Mouse (Mus musculus) embryonic facial prominence, embryonic 13.5 days (tissue): ENCODE measurements at regions not wholly inside any gene's neighbourhood (a gene's known extent, or its start where the extent isn't known, plus 50 kb on each side); places are given as distances from the start of the nearest gene placed in this dataset.

Experiments
- ATAC-seq: fragments of 200-750 bp; cut with Nextera tagmentation; 2 replicates; pipeline ENCODE4 v1.8.0; 2017; ENCODE audit warnings: low read depth; ENCODE audit not compliant: insufficient number of reproducible peaks, insufficient read depth, low FRiP score, low TSS enrichment
- H3K27ac ChIP-seq: fragments of 300-500 bp; sonication (generic); 2 replicates; pipeline ENCODE4 v1.5.1; 2015; ENCODE audit warnings: moderate library complexity, mild to moderate bottlenecking, inconsistent platforms
- H3K27me3 ChIP-seq: fragments of 300-500 bp; sonication (generic); 2 replicates; pipeline ENCODE4 v1.6.1; 2015; ENCODE audit warnings: mild to moderate bottlenecking, inconsistent platforms
- H3K36me3 ChIP-seq: fragments of 300-500 bp; sonication (generic); 2 replicates; pipeline ENCODE4 v1.6.1; 2015; ENCODE audit warnings: mild to moderate bottlenecking, inconsistent platforms
- H3K4me1 ChIP-seq: fragments of 300-500 bp; sonication (generic); 2 replicates; pipeline ENCODE4 v1.6.1; 2015; ENCODE audit warnings: inconsistent platforms
- H3K4me2 ChIP-seq: fragments of 300-500 bp; sonication (generic); 2 replicates; pipeline ENCODE4 v1.6.1; 2015; ENCODE audit warnings: moderate library complexity, mild to moderate bottlenecking, inconsistent platforms
- H3K4me3 ChIP-seq: fragments of 300-500 bp; sonication (generic); 2 replicates; pipeline ENCODE4 v1.5.1; 2015; ENCODE audit warnings: mild to moderate bottlenecking, inconsistent platforms
- H3K9ac ChIP-seq: fragments of 300-500 bp; sonication (generic); 2 replicates; pipeline ENCODE4 v1.6.1; 2015; ENCODE audit warnings: mild to moderate bottlenecking, inconsistent platforms
- H3K9me3 ChIP-seq: fragments of 300-500 bp; sonication (generic); 2 replicates; pipeline ENCODE4 v1.6.1; 2016; ENCODE audit warnings: inconsistent platforms
- whole genome bisulfite sequencing: fragments of 180-500 bp; shearing (Covaris S2); methylation state at CpG from one replicate; pipeline ENCODE4 v1.1.7; 2015; ENCODE audit warnings: mixed read lengths; 5-methylcytosine and 5-hydroxymethylcytosine counted together

DNA sequence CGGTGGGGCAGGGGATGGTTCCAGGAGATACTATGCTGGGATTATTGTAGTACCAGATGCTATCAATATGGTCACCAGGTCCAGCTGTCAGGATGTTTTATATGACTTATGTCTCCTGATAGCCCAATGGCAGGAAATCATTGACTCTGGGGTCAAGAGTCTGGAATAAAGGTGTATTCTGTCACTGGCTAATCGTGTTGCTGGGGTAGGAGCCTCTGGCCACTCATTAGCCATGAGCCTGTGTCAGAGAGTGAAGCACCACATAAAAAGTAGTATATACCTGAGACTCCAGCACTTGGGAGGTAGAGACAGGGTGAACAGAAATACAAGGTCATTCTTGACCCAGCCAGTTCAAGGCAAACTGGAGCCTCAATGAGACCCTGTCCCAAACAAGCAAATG, 158.8 kb upstream of the 4931429L15Rik start:
- Histone ChIP-seq H3K9ac (no peak overlapping the region), H3K27ac (no peak overlapping the region), H3K36me3 (no peaks in the 10 kb centered on the region), H3K9me3 (no peaks in the 10 kb centered on the region), H3K4me3 (no peak overlapping the region), H3K4me2 (no peak overlapping the region), H3K4me1 (peaks cover 28% of the 10 kb centered on the region), H3K27me3 (no peaks in the 10 kb centered on the region)
- ATAC-seq: no peak
- WGBS: 52% methylated on average over 2 of the region's 2 CpGs

DNA sequence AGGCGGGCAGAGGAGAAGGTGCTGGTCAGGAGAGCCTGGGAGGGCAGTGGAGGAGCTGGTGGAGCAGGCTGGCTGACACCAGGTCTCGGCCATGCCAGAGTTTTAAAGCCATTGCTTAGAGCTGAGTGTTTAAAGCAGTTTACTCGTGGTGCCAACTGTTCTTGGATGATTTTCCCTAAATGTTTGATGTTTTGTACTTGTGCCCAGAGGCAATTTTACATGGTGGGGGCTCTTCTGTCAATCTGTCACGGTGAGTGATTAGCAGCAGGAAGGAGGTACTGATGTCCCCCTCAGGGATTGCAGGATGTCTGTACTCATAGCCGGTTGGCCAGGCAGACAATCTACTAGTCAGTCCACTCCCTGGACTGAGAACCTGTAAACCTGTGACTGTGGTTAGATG, 156.7 kb upstream of the 4931429L15Rik start:
- Histone ChIP-seq H3K27ac (no peak overlapping the region), H3K36me3 (no peaks in the 10 kb centered on the region), H3K9ac (no peak overlapping the region), H3K4me2 (no peak overlapping the region), H3K9me3 (no peaks in the 10 kb centered on the region), H3K4me1 (peaks cover 15% of the 10 kb centered on the region), H3K27me3 (no peaks in the 10 kb centered on the region), H3K4me3 (no peak overlapping the region)
- 23% methylated on average over 5 of the region's 5 CpGs for WGBS
- no peak for ATAC-seq

DNA sequence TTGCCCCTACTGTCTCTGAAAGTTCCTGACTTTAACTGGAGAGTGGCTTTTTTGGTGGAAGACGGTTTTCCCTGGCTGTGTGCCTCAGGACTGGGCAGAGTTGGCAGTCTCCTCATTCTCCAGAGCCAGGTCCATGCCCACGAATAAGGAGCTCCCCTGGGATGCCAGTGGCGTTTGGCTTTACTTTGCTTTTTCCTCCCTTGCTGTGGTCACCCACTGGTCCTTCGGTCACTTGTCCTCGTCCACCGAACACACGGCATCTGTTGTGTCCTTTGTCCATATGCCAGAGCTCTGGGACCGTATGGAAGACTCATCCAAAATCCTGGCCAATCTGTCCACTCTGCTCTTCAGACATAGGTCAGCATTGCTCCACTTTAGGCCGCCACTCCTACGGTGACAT, 153.9 kb upstream of the 4931429L15Rik start:
- Histone ChIP-seq H3K4me1 (peaks cover 28% of the 10 kb centered on the region), H3K4me2 (no peak overlapping the region), H3K9me3 (no peaks in the 10 kb centered on the region), H3K27me3 (no peaks in the 10 kb centered on the region), H3K36me3 (no peaks in the 10 kb centered on the region), H3K4me3 (no peak overlapping the region), H3K27ac (no peak overlapping the region), H3K9ac (no peak overlapping the region)
- ATAC-seq: no peak
- 86% methylated on average over 10 of the region's 10 CpGs for WGBS

GRCm38 (mm10) chr9:46469521-46469920, 149.7 kb upstream of the 4931429L15Rik start:
- Histone ChIP-seq H3K4me2 (no peak overlapping the region), H3K4me1 (peaks cover 35% of the 10 kb centered on the region), H3K4me3 (no peak overlapping the region), H3K27me3 (no peaks in the 10 kb centered on the region), H3K27ac (0 out of 2 replicates have a peak overlapping the region, but pooled peaks have one; percentile 23), H3K36me3 (no peaks in the 10 kb centered on the region), H3K9ac (no peak overlapping the region), H3K9me3 (no peaks in the 10 kb centered on the region)
- WGBS: 41% methylated on average over 7 of the region's 7 CpGs
- ATAC-seq: no peak

GRCm38 (mm10) chr9:46468306-46468705, 148.5 kb upstream of the 4931429L15Rik start:
- ATAC-seq: no peak
- H3K9me3 ChIP-seq: no peaks in the 10 kb centered on the region
- H3K9ac ChIP-seq: no peak overlapping the region
- no peak overlapping the region for H3K27ac ChIP-seq
- no peak overlapping the region for H3K4me2 ChIP-seq
- no peaks in the 10 kb centered on the region for H3K27me3 ChIP-seq
- 22% methylated on average over 2 of the region's 2 CpGs for WGBS
- no peak overlapping the region for H3K4me3 ChIP-seq
- H3K36me3 ChIP-seq: no peaks in the 10 kb centered on the region
- peaks cover 35% of the 10 kb centered on the region for H3K4me1 ChIP-seq

GRCm38 (mm10) chr9:46467671-46468070, 147.9 kb upstream of the 4931429L15Rik start:
- Histone ChIP-seq H3K4me3 (no peak overlapping the region), H3K27me3 (no peaks in the 10 kb centered on the region), H3K9me3 (no peaks in the 10 kb centered on the region), H3K27ac (no peak overlapping the region; the same call in 1 of the 2 replicates), H3K4me1 (peaks cover 35% of the 10 kb centered on the region), H3K4me2 (no peak overlapping the region), H3K36me3 (no peaks in the 10 kb centered on the region), H3K9ac (no peak overlapping the region)
- WGBS: 18% methylated on average over 3 of the region's 3 CpGs
- ATAC-seq: no peak

- Histone ChIP-seq H3K4me2 (no peak overlapping the region), H3K9ac (no peak overlapping the region), H3K9me3 (no peaks in the 10 kb centered on the region), H3K4me1 (0 out of 2 replicates have a peak, but pooled peaks cover 3% of the 10 kb centered on the region), H3K36me3 (no peaks in the 10 kb centered on the region), H3K4me3 (no peak overlapping the region), H3K27ac (no peak overlapping the region), H3K27me3 (no peaks in the 10 kb centered on the region)
- 93% methylated on average over 5 of the region's 5 CpGs for WGBS
- no peak for ATAC-seq
These were observed 142.9 kb upstream of the 4931429L15Rik start for GRCm38 (mm10) chr9:46462681-46463080.

DNA sequence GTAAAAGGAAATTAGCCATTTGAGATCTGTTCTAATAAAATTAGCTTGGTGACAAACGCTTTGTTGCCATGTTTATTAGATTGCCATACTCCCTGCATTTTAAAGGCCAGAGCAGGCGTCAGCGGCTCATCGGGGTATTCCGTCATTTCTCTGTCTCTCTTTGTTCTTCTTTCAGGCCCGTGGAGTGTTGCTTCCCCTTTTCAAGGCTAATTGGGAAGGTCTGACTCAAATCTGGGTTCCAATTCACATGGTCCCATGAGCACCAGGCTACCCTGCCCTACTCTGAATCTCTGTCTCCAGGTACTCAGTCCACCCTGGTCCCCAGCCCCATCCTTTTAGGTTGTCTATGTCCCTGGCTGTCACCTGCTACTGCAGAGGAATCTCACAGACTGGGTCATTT, 138.2 kb upstream of the 4931429L15Rik start:
- no peaks in the 10 kb centered on the region for H3K9me3 ChIP-seq
- H3K4me3 ChIP-seq: no peak overlapping the region
- H3K27me3 ChIP-seq: no peaks in the 10 kb centered on the region
- no peak overlapping the region for H3K4me2 ChIP-seq
- WGBS: 77% methylated on average over 6 of the region's 6 CpGs
- no peaks in the 10 kb centered on the region for H3K36me3 ChIP-seq
- no peak overlapping the region for H3K27ac ChIP-seq
- no peaks in the 10 kb centered on the region for H3K4me1 ChIP-seq
- no peak for ATAC-seq
- no peak overlapping the region for H3K9ac ChIP-seq

GRCm38 (mm10) chr9:46454807-46455610, 135.2 kb upstream of the 4931429L15Rik start:
- Histone ChIP-seq H3K4me2 (no peak overlapping the region), H3K9ac (no peak overlapping the region), H3K36me3 (no peaks in the 10 kb centered on the region), H3K9me3 (no peaks in the 10 kb centered on the region), H3K4me1 (no peaks in the 10 kb centered on the region), H3K27me3 (no peaks in the 10 kb centered on the region), H3K4me3 (no peak overlapping the region), H3K27ac (no peak overlapping the region)
- ATAC-seq: no peak
- 64% methylated on average over 7 of the region's 7 CpGs for WGBS

DNA sequence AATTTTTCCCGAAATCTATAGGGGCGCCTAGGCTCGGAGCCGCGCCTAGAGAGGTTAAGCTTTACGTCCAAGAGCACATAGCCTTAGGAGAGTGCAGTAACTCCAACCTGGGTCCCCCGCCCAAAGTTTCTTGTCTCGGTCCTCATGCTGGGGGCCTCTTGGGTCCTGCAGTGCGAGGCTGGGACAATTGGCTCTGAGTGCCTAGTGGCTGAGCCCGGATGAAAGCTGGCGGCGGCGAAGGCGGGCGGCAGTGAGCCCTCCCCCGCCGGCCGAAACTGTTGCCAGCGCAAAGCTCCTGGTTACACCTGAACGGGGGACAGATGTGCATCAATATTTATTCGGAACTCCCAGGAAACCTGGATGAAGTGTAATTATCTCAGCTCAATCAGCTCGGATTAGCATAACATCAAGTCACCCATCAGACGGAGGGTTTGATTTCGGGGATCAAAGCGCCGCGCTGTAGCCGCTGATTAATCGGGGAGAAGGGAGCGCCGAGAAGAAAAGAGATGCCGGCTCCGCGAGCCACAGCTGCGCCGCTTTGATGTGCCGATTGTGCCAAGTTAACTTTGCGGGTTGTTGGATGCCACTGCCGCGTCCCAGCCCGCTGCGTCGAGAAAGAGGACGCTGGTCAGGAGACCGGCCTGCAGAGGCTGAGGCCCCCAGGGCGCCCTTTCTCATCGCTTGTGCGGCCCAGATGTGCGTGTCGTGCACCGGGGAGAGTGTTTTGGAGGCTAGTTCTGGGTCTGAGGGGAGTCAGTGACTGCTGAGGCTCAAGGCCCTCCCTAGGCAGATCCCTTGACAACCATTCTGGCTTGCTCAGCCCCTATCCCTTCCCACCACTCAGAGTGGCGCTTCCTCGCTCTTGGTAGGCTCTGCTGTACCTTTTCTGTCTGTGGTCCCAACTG, 123.7 kb upstream of the 4931429L15Rik start:
- Histone ChIP-seq H3K9me3 (no peaks in the 10 kb centered on the region), H3K27ac (peak overlapping the region; percentile 0; the same call in 1 of the 2 replicates), H3K36me3 (no peaks in the 10 kb centered on the region), H3K9ac (peak overlapping the region; percentile 62; the same call in 1 of the 2 replicates), H3K4me2 (peak overlapping the region; percentile 66), H3K4me3 (peak overlapping the region; percentile 35), H3K27me3 (peaks cover 38% of the 10 kb centered on the region), H3K4me1 (peaks cover 21% of the 10 kb centered on the region)
- ATAC-seq: no peak
- WGBS: 1% methylated on average over 53 of the region's 53 CpGs

- Histone ChIP-seq H3K27ac (no peak overlapping the region), H3K4me2 (peak overlapping the region; percentile 66), H3K4me1 (peaks cover 21% of the 10 kb centered on the region), H3K9ac (0 out of 2 replicates have a peak overlapping the region, but pooled peaks have one; percentile 16), H3K4me3 (peak overlapping the region; percentile 35), H3K36me3 (no peaks in the 10 kb centered on the region), H3K9me3 (no peaks in the 10 kb centered on the region), H3K27me3 (peaks cover 38% of the 10 kb centered on the region)
- 1% methylated on average over 19 of the region's 19 CpGs for WGBS
- 0 out of 2 replicates have a peak, but pooled peaks have one; percentile 38 for ATAC-seq
These were observed 123.0 kb upstream of the 4931429L15Rik start for GRCm38 (mm10) chr9:46442739-46443181.
